Mouse (Mus musculus) liver, embryonic 15.5 days (tissue): ENCODE results near the gene Gm17428. TPM values are rescaled to one million over a fixed set of nuclear protein-coding genes. Genes with fewer than 3 reads are reported as not detected.

Source experiments
- ATAC-seq: fragments of 200-750 bp; cut with Nextera tagmentation; 2 replicates; pipeline ENCODE4 v1.8.0; 2017; ENCODE audit warnings: moderate number of reproducible peaks, mild to moderate bottlenecking, moderate library complexity; ENCODE audit not compliant: insufficient read depth
- H3K27ac ChIP-seq: fragments of 300-500 bp; sonication (generic); replicated peaks from 2 replicates; pipeline ENCODE4 v1.5.1; 2015; ENCODE audit warnings: mild to moderate bottlenecking, inconsistent platforms
- H3K27me3 ChIP-seq: fragments of 300-500 bp; sonication (generic); 2 replicates; pipeline ENCODE4 v1.6.1; 2015; ENCODE audit warnings: mild to moderate bottlenecking, inconsistent platforms
- H3K36me3 ChIP-seq: fragments of 300-500 bp; sonication (generic); replicated peaks from 2 replicates; pipeline ENCODE4 v1.6.1; 2015; ENCODE audit warnings: moderate library complexity, mild to moderate bottlenecking, inconsistent platforms
- H3K4me1 ChIP-seq: fragments of 300-500 bp; sonication (generic); replicated peaks from 2 replicates; pipeline ENCODE4 v1.6.1; 2015; ENCODE audit warnings: inconsistent platforms
- H3K4me2 ChIP-seq: fragments of 300-500 bp; sonication (generic); 2 replicates; pipeline ENCODE4 v1.6.1; 2015; ENCODE audit warnings: moderate library complexity, mild to moderate bottlenecking, inconsistent platforms
- H3K4me3 ChIP-seq: fragments of 300-500 bp; sonication (generic); replicated peaks from 2 replicates; pipeline ENCODE4 v1.5.1; 2015; ENCODE audit warnings: mild to moderate bottlenecking, inconsistent platforms
- H3K9ac ChIP-seq: fragments of 300-500 bp; sonication (generic); 2 replicates; pipeline ENCODE4 v1.6.1; 2015; ENCODE audit warnings: moderate library complexity, mild to moderate bottlenecking, inconsistent platforms
- H3K9me3 ChIP-seq: fragments of 300-500 bp; sonication (generic); replicated peaks from 2 replicates; pipeline ENCODE4 v1.6.1; 2016; ENCODE audit warnings: inconsistent platforms
- WGBS: fragments of 180-500 bp; shearing (Covaris S2); methylation state at CpG from one replicate; pipeline ENCODE4 v1.1.7; 2015; ENCODE audit warnings: mixed read lengths; ENCODE audit not compliant: insufficient replicate concordance; 5-methylcytosine and 5-hydroxymethylcytosine counted together
- polyA plus RNA-seq: library from polyadenylated mRNA; unstranded; fragments of >200 nt; fragmentation: Nextera tagmentation; extraction: Ambion mirVana; gene quantifications from 2 replicates; pipeline ENCODE4 v1.2.1, GENCODE M21; 2015

The Gm17428 gene
- polyA plus RNA-seq = not detected in 2 replicates

DNA sequence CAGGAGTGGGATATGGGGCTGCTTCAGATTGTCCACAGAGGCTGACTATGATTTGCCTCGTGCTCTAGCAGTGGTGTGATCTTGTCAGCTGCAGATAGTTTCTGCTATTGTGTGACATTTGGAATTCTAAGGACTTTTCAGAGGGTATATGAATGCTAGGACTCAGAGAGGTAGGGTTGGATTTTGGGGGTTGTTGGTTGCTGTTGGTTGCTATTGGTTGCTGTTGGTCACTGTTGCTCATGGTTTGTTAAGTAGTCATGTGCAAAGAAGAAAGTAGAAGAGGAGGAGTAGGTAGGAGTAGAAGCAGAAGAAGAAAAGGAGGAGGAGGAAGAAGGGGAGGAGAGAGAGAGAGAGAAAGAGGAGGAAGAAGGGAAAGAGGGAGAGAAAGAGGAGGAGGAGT is at the start of gene Gm17428:
TSS of gene Gm17428 (plus strand) at position 301 of the 400 bp plus-strand sequence.
- Histone ChIP-seq H3K4me3 (no peak within 1 kb of the TSS), H3K36me3 (no peaks in the 10 kb centered on the region), H3K4me2 (no peak within 1 kb of the TSS), H3K27ac (no peak within 1 kb of the TSS), H3K9ac (no peak within 1 kb of the TSS), H3K4me1 (no peaks in the 10 kb centered on the region), H3K9me3 (no peaks in the 10 kb centered on the region), H3K27me3 (no peaks in the 10 kb centered on the region)
- WGBS = 35% methylated on average over 1 of the region's 1 CpGs
- no peak for ATAC-seq

DNA sequence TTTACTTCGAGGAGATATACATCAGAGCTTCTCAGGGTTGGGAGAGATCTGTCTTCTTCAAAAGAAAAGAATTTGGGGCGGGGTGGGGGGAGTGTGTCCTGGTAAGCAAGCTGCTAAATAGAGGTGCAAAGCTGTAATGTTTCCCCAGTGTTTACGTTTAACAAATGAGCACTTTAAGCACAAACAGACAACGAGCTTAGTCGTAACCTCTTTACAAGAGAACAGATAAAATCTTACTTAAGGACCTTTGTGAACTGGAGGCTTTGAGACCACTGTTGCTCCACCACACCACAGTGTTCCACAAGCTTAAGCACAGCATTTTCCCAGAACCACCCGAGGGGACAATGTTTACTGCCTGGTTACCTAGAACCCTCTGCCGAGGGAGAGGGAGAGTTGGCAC is 49.4 kb upstream of the Gm17428 start:
- H3K4me1 ChIP-seq = peaks cover 19% of the 10 kb centered on the region
- peaks cover 78% of the 10 kb centered on the region for H3K27me3 ChIP-seq
- ATAC-seq = no peak
- no peaks in the 10 kb centered on the region for H3K9me3 ChIP-seq
- no peak overlapping the region for H3K4me3 ChIP-seq
- 23% methylated on average over 7 of the region's 7 CpGs for WGBS
- no peaks in the 10 kb centered on the region for H3K36me3 ChIP-seq
- H3K9ac ChIP-seq = no peak overlapping the region
- H3K27ac ChIP-seq = no peak overlapping the region
- H3K4me2 ChIP-seq = no peak overlapping the region

DNA sequence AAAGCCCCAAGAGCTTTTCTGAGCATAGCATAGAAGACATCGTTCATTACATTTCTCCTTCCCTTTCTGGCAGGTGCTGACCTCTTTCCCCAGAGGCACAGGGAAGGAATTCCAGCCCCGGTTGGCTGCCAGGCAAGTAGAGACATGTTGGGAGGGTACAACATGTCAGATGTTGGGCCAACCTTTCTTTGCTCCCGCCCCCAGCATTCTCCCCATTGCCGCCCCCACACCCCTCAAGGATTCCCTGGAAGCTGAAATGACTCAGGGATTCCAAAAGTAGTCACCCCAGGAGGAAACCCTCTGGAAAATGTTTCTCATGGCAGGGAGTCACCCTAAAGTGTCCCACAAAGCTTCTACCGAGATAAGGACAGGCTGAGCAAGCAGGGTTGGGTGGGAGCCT is 46.9 kb upstream of the Gm17428 start:
- H3K9ac ChIP-seq = no peak overlapping the region
- WGBS = 53% methylated on average over 5 of the region's 5 CpGs
- H3K36me3 ChIP-seq = no peaks in the 10 kb centered on the region
- ATAC-seq = no peak
- H3K27me3 ChIP-seq = peaks cover 59% of the 10 kb centered on the region
- no peaks in the 10 kb centered on the region for H3K9me3 ChIP-seq
- H3K27ac ChIP-seq = no peak overlapping the region
- peaks cover 13% of the 10 kb centered on the region for H3K4me1 ChIP-seq
- no peak overlapping the region for H3K4me2 ChIP-seq
- no peak overlapping the region for H3K4me3 ChIP-seq

DNA sequence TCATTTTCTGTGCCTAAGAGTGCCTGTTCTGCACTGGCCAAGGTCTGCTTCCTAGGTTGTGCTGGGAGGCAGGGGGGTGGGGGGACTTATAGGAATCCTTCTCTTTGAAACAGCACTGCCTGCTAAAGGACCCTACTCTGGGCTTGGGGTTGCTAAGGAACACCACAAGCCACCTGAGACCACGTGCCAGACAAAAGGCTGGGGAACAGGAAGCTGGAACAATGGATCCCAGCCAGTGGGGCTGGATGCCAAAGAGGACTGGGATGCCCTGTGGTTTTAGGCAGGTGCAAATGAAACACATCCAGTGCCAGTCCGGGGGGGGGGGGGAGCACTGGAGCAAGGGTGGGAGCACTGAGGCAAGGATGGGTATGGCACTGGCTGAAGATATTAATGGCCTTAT is 46.3 kb upstream of the Gm17428 start:
- ATAC-seq = no peak
- no peak overlapping the region for H3K9ac ChIP-seq
- H3K27ac ChIP-seq = no peak overlapping the region
- WGBS = 23% methylated on average over 2 of the region's 2 CpGs
- H3K9me3 ChIP-seq = no peaks in the 10 kb centered on the region
- peaks cover 53% of the 10 kb centered on the region for H3K27me3 ChIP-seq
- H3K36me3 ChIP-seq = no peaks in the 10 kb centered on the region
- H3K4me2 ChIP-seq = no peak overlapping the region
- peaks cover 7% of the 10 kb centered on the region for H3K4me1 ChIP-seq
- H3K4me3 ChIP-seq = no peak overlapping the region

DNA sequence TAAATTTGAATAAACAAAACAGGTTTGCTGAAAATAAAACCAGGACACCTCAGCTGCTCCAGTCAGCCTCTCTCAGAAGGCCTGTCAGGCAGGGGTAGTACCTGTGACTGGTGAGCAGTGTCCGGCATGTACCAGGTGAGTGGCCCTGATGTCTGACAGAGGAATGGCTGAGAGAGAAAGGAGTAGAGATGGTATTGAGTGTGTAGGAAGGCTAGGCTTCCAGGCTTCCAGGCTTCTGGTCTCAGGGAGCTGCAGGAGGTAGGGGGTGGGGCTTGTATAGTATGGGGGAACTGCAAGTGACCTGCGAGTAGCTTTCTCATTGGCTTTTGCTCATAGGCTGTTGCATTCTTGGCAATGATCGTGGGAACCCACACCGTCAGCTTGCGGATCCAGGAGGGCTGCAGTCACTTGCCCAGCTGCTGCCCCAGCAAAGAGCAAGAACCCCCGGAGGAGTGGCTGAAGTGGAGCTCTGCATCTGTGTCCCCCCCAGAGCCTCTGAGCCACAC is 44.0 kb upstream of the Gm17428 start, which contains the start of gene Il25:
TSS of gene Il25 (plus strand) at position 51 of the 506 bp plus-strand sequence.
- 55% methylated on average over 6 of the region's 6 CpGs for WGBS
- ATAC-seq = no peak
- Histone ChIP-seq H3K9me3 (no peaks in the 10 kb centered on the region), H3K36me3 (no peaks in the 10 kb centered on the region), H3K4me2 (no peak within 1 kb of the TSS), H3K4me1 (no peaks in the 10 kb centered on the region), H3K27ac (no peak within 1 kb of the TSS), H3K4me3 (no peak within 1 kb of the TSS), H3K9ac (no peak within 1 kb of the TSS), H3K27me3 (peaks cover 30% of the 10 kb centered on the region)

DNA sequence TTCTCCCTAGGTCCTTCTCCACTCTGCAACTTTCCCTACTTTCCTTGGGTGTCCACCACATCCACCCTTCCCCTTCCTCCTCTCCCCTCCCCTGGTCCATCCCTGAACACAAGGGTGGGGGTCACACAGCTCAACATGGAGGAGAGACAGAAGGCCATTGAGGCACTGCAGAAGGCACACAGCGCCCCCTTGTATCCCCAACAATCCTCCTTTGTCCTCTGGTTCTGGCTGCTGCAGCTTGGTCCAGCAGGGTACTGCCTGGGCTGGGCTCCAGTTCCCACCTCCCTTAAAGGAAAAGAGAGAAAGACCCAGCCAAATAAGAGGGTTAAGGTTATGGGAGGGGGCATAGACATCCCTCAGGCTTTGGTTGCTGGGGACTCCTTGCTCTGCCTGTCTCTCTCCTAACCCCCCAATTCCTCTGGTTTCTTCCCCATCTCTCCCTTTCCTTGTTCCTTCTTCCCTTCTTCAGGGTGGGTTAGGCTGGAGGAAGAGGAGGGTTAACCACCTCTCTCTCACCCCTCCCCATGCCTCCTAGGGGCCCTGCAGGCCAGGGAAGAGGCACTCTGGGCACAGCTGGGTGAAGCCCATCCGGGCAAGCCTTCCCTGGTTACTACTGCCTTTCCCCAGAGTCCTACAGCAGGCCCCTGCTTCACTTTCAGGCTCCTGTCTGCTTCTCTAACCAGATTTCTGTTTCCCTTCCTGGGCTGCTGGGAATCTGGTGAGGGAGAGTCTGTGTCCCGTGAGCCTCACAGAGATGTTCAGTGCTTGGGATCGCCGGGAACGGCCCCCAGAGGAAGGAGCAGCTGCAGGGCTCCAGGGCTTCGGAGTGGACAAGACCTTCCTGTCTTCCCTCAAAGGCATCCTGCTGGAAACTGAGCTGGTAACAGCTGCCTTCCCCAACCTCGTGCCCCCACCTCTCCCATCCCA is 40.6 kb upstream of the Gm17428 start, which contains the start of gene Cmtm5:
TSS of gene Cmtm5 (plus strand) at position 358 of the 927 bp plus-strand sequence.
- Histone ChIP-seq H3K27ac (no peak within 1 kb of the TSS), H3K4me2 (no peak within 1 kb of the TSS), H3K36me3 (no peaks in the 10 kb centered on the region), H3K4me3 (no peak within 1 kb of the TSS), H3K9me3 (no peaks in the 10 kb centered on the region), H3K4me1 (no peaks in the 10 kb centered on the region), H3K27me3 (peaks cover 3% of the 10 kb centered on the region; the same call in 1 of the 2 replicates), H3K9ac (no peak within 1 kb of the TSS)
- ATAC-seq = no peak
- 31% methylated on average over 8 of the region's 8 CpGs for WGBS

DNA sequence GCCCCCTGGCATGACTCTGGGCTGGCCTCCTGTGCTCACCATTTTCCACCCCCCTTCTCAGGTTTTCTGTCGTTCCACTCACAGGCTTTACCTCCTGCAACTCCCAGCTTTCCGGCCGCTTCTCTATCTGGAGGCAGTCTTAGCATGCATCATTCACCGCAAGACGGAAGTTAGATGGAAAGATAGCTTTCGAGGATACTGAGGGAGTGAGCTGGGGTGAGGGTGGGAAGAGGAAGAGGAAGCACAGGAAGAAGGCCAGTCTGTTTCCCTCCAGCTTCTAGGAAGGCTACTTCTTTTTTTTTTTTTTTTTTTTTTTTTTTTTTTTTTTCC is 39.9 kb upstream of the Gm17428 start:
- Histone ChIP-seq H3K4me3 (no peak overlapping the region), H3K9me3 (no peaks in the 10 kb centered on the region), H3K27me3 (peaks cover 8% of the 10 kb centered on the region; the same call in 1 of the 2 replicates), H3K9ac (no peak overlapping the region), H3K36me3 (no peaks in the 10 kb centered on the region), H3K4me2 (no peak overlapping the region), H3K27ac (no peak overlapping the region), H3K4me1 (no peaks in the 10 kb centered on the region)
- no peak for ATAC-seq
- WGBS = 27% methylated on average over 6 of the region's 6 CpGs

DNA sequence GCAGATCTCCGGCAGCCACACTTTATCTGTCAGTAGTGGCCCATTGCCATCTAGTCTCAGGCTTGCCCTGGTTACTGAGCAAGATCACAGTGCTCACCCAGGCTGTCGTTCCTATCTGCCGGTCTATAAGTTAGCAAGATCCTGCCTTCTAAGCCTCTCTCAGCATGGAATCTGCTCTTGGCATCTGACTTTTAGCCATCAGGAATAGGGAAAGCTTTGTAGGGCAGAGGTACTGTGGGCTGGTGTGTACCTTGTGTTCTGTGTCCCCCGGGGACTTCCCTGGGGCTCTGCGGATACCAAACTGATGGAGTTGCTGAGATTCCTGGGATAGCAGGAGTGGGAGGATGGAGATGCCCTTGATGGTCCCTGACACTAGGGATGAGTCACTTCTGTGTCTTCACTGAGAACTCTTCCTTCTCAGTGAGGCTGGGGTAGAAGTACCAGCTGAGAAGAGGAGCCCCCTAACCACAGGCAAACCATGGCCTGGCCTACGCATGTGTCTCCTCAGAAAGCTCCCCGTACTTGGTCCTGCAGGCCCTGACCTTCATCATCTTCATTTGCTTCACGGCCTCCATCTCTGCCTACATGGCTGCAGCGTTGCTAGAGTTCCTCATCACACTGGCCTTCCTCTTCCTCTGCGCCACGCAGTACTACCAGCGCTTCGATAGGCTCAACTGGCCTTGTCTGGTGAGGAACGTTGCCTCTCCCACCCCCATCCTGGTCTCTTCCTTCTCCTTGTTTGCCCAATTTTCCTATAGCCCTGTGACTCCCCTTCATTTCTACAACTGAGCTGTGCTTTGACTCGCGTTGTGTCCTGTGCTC is 39.2 kb upstream of the Gm17428 start:
- Histone ChIP-seq H3K4me3 (no peak overlapping the region), H3K27me3 (peaks cover 8% of the 10 kb centered on the region; the same call in 1 of the 2 replicates), H3K9me3 (no peaks in the 10 kb centered on the region), H3K9ac (no peak overlapping the region), H3K4me2 (no peak overlapping the region), H3K27ac (no peak overlapping the region), H3K36me3 (no peaks in the 10 kb centered on the region), H3K4me1 (no peaks in the 10 kb centered on the region)
- no peak for ATAC-seq
- 69% methylated on average over 16 of the region's 16 CpGs for WGBS

DNA sequence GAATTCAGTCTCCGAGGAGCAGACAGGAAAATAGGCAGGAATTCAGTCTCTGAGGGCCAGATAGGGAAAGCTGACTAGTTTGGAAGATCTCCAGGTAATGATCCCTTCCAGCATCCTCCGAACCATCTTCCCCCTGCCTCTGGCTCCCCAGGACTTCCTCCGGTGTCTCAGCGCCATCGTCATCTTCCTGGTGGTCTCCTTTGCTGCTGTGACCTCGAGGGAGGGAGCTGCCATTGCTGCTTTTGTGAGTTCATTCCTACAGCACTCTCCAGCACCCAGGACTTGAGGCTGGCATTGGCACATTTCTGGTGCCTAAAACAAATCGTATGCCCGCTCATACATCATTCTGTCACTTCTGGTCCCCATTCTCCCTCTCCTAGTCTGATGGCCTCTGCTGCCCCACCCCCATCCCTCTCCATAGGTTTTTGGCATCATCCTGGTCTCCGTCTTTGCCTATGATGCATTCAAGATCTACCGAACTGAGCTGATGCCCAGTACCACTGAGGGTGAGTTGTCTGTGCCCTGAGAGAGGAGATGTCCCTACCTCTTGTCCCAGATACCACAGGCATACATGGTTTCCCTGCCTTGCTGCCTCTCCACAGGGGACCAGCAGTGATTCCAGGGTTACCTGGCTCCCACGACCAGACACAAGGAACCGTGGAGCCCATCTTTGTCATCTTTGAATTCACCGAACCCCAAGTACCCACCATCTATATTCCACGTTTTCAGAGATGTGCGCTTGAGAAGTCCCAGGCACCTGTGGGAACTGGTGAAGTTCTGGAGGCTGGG is 38.1 kb upstream of the Gm17428 start:
- 63% methylated on average over 15 of the region's 15 CpGs for WGBS

DNA sequence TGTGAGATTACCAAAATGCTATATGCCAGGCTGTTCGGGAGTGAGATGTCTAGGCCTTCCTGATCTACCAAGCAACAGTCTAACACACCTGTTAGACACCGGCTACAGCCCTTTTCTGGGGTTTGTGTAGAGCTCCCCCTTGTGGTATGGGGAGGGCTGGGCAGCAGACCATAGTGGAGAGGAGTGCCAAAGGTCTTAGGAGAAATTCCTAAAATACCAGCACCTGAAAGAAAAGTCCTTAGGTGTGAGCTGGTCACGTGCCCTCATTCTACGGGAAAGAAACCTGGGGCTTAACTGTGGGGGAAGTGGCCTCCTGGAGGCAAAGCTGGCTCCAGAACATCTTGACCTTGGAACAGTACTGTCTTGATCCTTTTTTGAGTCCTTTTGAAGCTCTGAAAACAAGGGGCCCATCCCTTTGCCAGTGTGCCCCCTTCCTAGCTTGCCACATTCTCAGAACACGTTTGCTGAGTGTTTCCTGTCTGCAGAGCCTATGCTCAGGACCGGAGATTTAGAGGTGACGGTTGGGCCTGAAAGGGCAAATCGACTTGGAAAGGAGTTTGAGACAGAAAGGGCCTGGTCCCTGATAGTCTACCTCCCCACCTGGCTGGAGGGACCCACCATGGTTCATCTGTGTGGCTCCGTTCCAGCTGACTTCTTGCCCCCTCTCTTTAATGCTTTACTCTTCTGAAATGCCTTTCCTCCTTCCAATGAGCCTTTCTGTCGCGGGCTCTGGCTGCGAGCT is 37.1 kb upstream of the Gm17428 start:
- H3K4me3 ChIP-seq = no peak overlapping the region
- no peak overlapping the region for H3K9ac ChIP-seq
- ATAC-seq = no peak
- no peak overlapping the region for H3K4me2 ChIP-seq
- H3K4me1 ChIP-seq = no peaks in the 10 kb centered on the region
- no peaks in the 10 kb centered on the region for H3K9me3 ChIP-seq
- H3K27me3 ChIP-seq = peaks cover 8% of the 10 kb centered on the region; the same call in 1 of the 2 replicates
- 35% methylated on average over 12 of the region's 12 CpGs for WGBS
- no peak overlapping the region for H3K27ac ChIP-seq
- no peaks in the 10 kb centered on the region for H3K36me3 ChIP-seq

More for the DNA sequence above, 38.1 kb upstream of the Gm17428 start:
- Histone ChIP-seq H3K4me3 (no peak overlapping the region), H3K9ac (no peak overlapping the region), H3K4me1 (no peaks in the 10 kb centered on the region), H3K36me3 (no peaks in the 10 kb centered on the region), H3K9me3 (no peaks in the 10 kb centered on the region), H3K27ac (no peak overlapping the region), H3K27me3 (peaks cover 8% of the 10 kb centered on the region; the same call in 1 of the 2 replicates), H3K4me2 (no peak overlapping the region)
- ATAC-seq = no peak
